Mouse (Mus musculus) heart, embryonic 13.5 days (tissue): Measurements from ENCODE around the gene Nphp1. TPM values are rescaled to one million over a fixed set of nuclear protein-coding genes. Genes with fewer than 3 reads are reported as not detected.

ENCODE experiments used
- ATAC-seq: fragments of 200-750 bp; cut with Nextera tagmentation; 2 replicates; pipeline ENCODE4 v1.8.0; 2017; ENCODE audit warnings: moderate TSS enrichment; ENCODE audit not compliant: insufficient number of reproducible peaks, low FRiP score, low TSS enrichment; ENCODE audit errors: extremely low read depth
- H3K27ac ChIP-seq: fragments of 300-500 bp; sonication (generic); replicated peaks from 2 replicates; pipeline ENCODE4 v1.5.1; 2015; ENCODE audit warnings: moderate library complexity, mild to moderate bottlenecking, inconsistent platforms
- H3K27me3 ChIP-seq: fragments of 300-500 bp; sonication (generic); replicated peaks from 2 replicates; pipeline ENCODE4 v1.6.1; 2015; ENCODE audit warnings: mild to moderate bottlenecking, inconsistent platforms
- H3K36me3 ChIP-seq: fragments of 300-500 bp; sonication (generic); 2 replicates; pipeline ENCODE4 v1.6.1; 2015; ENCODE audit warnings: mild to moderate bottlenecking, inconsistent platforms
- H3K4me1 ChIP-seq: fragments of 300-500 bp; sonication (generic); 2 replicates; pipeline ENCODE4 v1.6.1; 2015; ENCODE audit warnings: inconsistent platforms
- H3K4me2 ChIP-seq: fragments of 300-500 bp; sonication (generic); 2 replicates; pipeline ENCODE4 v1.6.1; 2015; ENCODE audit warnings: inconsistent platforms, mild to moderate bottlenecking, moderate library complexity
- H3K4me3 ChIP-seq: fragments of 300-500 bp; sonication (generic); 2 replicates; pipeline ENCODE4 v1.5.1; 2015; ENCODE audit warnings: moderate library complexity, mild to moderate bottlenecking, inconsistent platforms
- H3K9ac ChIP-seq: fragments of 300-500 bp; sonication (generic); 2 replicates; pipeline ENCODE4 v1.6.1; 2015; ENCODE audit warnings: inconsistent platforms, mild to moderate bottlenecking, moderate library complexity
- H3K9me3 ChIP-seq: fragments of 300-500 bp; sonication (generic); 2 replicates; pipeline ENCODE4 v1.6.1; 2016; ENCODE audit warnings: inconsistent platforms
- WGBS: fragments of 180-500 bp; shearing (Covaris S2); methylation state at CpG from one replicate; pipeline ENCODE4 v1.1.7; 2015; ENCODE audit warnings: mixed read lengths; 5-methylcytosine and 5-hydroxymethylcytosine counted together
- polyA plus RNA-seq: library from polyadenylated mRNA; unstranded; fragments of >200 nt; fragmentation: Nextera tagmentation; extraction: Ambion mirVana; gene quantifications from 2 replicates; pipeline ENCODE4 v1.2.1, GENCODE M21; 2015

Gene Nphp1
- polyA plus RNA-seq, 1 experiment from 2014 or later, result 16.4 TPM

DNA sequence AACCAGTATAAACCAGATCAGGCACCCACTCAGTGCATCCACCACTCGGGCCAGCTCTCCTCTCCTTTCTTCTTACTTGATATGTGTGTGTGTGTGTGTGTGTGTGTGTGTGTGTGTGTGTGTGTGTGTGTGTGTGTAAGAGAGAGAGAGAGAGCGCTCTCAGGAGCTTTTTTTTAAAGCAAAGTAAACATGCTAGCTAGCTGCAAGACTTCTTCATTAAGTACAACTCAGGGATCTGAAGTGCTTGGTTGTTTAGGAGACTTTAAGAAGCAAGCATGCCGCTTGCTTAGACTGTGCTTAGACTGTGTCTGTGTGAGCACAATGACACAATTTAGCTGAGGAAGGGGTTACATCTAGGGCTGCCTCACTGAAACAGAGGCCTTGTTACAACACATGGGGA lies 46.1 kb downstream of the Nphp1 start:
- H3K4me3 ChIP-seq, result no peak overlapping the region
- no peak overlapping the region for H3K27ac ChIP-seq
- 78% methylated on average over 3 of the region's 3 CpGs for WGBS
- H3K4me2 ChIP-seq, result no peak overlapping the region
- no peaks in the 10 kb centered on the region for H3K27me3 ChIP-seq
- H3K36me3 ChIP-seq, result peaks cover 3% of the 10 kb centered on the region
- H3K9ac ChIP-seq, result no peak overlapping the region
- H3K4me1 ChIP-seq, result no peaks in the 10 kb centered on the region
- H3K9me3 ChIP-seq, result no peaks in the 10 kb centered on the region
- ATAC-seq, result no peak

- H3K27me3 ChIP-seq, result no peaks in the 10 kb centered on the region
- ATAC-seq, result no peak
- no peak overlapping the region for H3K4me2 ChIP-seq
- H3K27ac ChIP-seq, result no peak overlapping the region
- H3K4me3 ChIP-seq, result no peak overlapping the region
- 76% methylated on average over 9 of the region's 9 CpGs for WGBS
- no peaks in the 10 kb centered on the region for H3K9me3 ChIP-seq
- no peak overlapping the region for H3K9ac ChIP-seq
- H3K4me1 ChIP-seq, result no peaks in the 10 kb centered on the region
- H3K36me3 ChIP-seq, result peaks cover 3% of the 10 kb centered on the region
Measured at GRCm38 (mm10) chr2:127740756-127741519, 47.8 kb downstream of the Nphp1 start.

DNA sequence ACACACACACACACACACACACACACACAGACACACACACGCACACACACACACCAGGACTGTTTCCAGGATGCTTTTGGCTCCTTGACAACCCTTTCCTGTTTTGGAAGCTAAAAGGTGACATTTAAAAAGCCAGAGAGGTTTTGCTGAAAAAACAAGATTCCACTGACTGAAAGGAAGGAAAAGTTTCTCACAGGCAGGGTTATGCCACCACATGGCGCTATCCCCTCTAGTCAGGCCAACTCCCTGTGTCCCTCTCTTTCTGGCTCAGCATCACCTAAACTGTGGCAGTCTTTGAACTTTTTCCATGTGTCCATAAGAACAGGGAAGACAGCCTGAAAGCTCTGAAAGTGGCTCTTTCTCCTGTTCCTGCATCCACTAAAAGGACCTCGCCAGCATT lies 50.8 kb downstream of the Nphp1 start:
- 0 out of 2 replicates have a peak overlapping the region, but pooled peaks have one; percentile 12 for H3K27ac ChIP-seq

DNA sequence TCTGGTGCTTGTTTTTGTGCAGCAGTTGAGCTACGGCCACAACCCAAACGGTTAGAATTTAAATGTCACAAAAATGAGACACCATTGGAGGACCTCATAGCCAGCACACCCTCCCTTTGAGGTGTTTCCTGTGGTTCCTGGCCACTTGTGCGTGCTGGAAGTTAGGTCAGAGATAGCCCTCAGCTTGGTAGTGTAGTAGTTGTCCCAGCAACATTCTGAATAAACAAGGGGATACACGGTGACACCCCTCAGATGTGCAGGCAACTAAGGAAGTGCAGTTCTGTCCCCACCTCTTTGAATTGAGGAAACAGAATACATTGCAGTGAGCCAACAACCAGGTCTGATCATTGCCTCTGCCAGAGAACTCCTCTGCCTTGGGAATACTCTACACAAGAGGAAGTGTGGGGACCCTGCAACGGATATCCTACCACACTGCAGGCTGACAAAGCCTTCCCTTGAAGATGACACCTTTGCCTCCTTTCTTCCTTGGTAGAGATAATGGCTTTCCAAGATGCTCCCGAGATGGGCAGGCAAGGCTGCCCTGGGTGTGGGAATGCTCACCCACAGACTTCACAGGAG lies 52.0 kb downstream of the Nphp1 start:
- peak overlapping the region; percentile 43 for H3K27ac ChIP-seq
- no peaks in the 10 kb centered on the region for H3K9me3 ChIP-seq
- no peaks in the 10 kb centered on the region for H3K4me1 ChIP-seq
- WGBS, result 56% methylated on average over 6 of the region's 6 CpGs
- H3K9ac ChIP-seq, result no peak overlapping the region
- no peaks in the 10 kb centered on the region for H3K27me3 ChIP-seq
- no peak overlapping the region for H3K4me2 ChIP-seq
- H3K4me3 ChIP-seq, result no peak overlapping the region
- no peaks in the 10 kb centered on the region for H3K36me3 ChIP-seq
- no peak for ATAC-seq

More for the DNA sequence above, 50.8 kb downstream of the Nphp1 start:
- no peak for ATAC-seq
- Histone ChIP-seq H3K9me3 (no peaks in the 10 kb centered on the region), H3K4me2 (no peak overlapping the region), H3K36me3 (no peaks in the 10 kb centered on the region), H3K9ac (no peak overlapping the region), H3K4me3 (no peak overlapping the region), H3K27me3 (no peaks in the 10 kb centered on the region), H3K4me1 (no peaks in the 10 kb centered on the region)
- WGBS, result 61% methylated on average over 3 of the region's 3 CpGs

- H3K4me2 ChIP-seq, result no peak overlapping the region
- H3K9ac ChIP-seq, result no peak overlapping the region
- H3K36me3 ChIP-seq, result no peaks in the 10 kb centered on the region
- 0 out of 2 replicates have a peak, but pooled peaks cover 3% of the 10 kb centered on the region for H3K27me3 ChIP-seq
- H3K4me3 ChIP-seq, result no peak overlapping the region
- no peak for ATAC-seq
- H3K27ac ChIP-seq, result peak overlapping the region; percentile 41; the same call in 1 of the 2 replicates
- WGBS, result 73% methylated on average over 9 of the region's 9 CpGs
- H3K4me1 ChIP-seq, result peaks cover 5% of the 10 kb centered on the region
- no peaks in the 10 kb centered on the region for H3K9me3 ChIP-seq
Measured at GRCm38 (mm10) chr2:127735512-127736145, 53.1 kb downstream of the Nphp1 start.

DNA sequence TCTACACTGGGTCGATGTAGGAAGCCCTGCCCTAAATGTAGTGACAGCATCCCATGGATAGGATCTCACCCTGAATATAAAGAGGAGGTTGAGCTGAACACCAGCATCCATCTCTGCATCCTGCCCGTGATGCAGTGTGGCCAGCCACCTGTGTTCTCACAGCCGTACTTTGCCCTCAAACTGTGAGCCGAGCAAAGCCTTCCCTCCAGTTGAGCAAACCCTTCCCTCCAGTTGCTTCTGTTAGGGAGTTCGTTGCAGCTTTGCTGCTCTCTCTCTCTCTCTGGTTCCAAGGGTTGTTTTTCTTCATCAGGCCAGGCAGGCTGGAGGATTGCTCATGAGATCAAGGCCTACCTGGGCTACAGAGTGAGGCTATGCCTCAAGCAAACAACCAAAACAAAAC lies 53.8 kb downstream of the Nphp1 start:
- Histone ChIP-seq H3K27ac (no peak overlapping the region), H3K27me3 (peaks cover 3% of the 10 kb centered on the region; the same call in 1 of the 2 replicates), H3K4me3 (no peak overlapping the region), H3K9me3 (no peaks in the 10 kb centered on the region), H3K9ac (no peak overlapping the region), H3K4me1 (peaks cover 13% of the 10 kb centered on the region), H3K36me3 (no peaks in the 10 kb centered on the region), H3K4me2 (no peak overlapping the region)
- WGBS, result 65% methylated on average over 5 of the region's 5 CpGs
- ATAC-seq, result no peak

- WGBS, result 46% methylated on average over 7 of the region's 7 CpGs
- ATAC-seq, result no peak
- no peaks in the 10 kb centered on the region for H3K9me3 ChIP-seq
- H3K27ac ChIP-seq, result no peak overlapping the region
- H3K36me3 ChIP-seq, result no peaks in the 10 kb centered on the region
- peaks cover 30% of the 10 kb centered on the region for H3K4me1 ChIP-seq
- H3K4me2 ChIP-seq, result peak overlapping the region; percentile 68
- peak overlapping the region; percentile 40; the same call in 1 of the 2 replicates for H3K4me3 ChIP-seq
- H3K27me3 ChIP-seq, result peaks cover 14% of the 10 kb centered on the region
- H3K9ac ChIP-seq, result peak overlapping the region; percentile 68; the same call in 1 of the 2 replicates
Measured at GRCm38 (mm10) chr2:127730301-127730997, 58.2 kb downstream of the Nphp1 start.

DNA sequence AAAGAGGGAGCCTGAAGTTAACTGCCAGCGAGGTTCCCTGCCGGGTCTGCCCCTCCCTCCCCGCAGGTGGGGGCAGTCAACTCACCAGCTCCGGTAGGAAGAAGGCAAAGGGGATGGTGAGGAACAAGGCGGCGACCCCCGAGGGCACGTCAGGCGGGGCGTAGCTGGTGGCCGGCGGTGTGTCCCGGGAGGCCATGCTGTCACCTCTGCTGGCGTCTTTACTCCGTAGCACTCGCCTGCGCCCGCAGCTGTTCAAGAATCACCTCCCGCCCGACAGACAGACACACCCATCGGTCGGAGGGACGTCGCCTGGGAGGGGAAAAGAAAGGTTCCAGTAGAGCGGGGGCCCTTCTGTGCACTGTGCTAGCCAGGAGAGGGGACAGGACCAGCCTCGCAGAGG lies 59.0 kb downstream of the Nphp1 start, which contains the start of gene Mall:
Gene Mall, minus strand, starts transcription at position 262 of the 400 bp plus-strand sequence.
- WGBS, result 2% methylated on average over 26 of the region's 26 CpGs
- Histone ChIP-seq H3K9me3 (no peaks in the 10 kb centered on the region), H3K27me3 (peaks cover 14% of the 10 kb centered on the region), H3K4me1 (peaks cover 32% of the 10 kb centered on the region), H3K4me2 (peak within 1 kb of the TSS; percentile 68), H3K27ac (peak within 1 kb of the TSS; percentile 48; the same call in 1 of the 2 replicates), H3K4me3 (peak within 1 kb of the TSS; percentile 40), H3K9ac (peak within 1 kb of the TSS; percentile 68), H3K36me3 (no peaks in the 10 kb centered on the region)
- no peak for ATAC-seq

DNA sequence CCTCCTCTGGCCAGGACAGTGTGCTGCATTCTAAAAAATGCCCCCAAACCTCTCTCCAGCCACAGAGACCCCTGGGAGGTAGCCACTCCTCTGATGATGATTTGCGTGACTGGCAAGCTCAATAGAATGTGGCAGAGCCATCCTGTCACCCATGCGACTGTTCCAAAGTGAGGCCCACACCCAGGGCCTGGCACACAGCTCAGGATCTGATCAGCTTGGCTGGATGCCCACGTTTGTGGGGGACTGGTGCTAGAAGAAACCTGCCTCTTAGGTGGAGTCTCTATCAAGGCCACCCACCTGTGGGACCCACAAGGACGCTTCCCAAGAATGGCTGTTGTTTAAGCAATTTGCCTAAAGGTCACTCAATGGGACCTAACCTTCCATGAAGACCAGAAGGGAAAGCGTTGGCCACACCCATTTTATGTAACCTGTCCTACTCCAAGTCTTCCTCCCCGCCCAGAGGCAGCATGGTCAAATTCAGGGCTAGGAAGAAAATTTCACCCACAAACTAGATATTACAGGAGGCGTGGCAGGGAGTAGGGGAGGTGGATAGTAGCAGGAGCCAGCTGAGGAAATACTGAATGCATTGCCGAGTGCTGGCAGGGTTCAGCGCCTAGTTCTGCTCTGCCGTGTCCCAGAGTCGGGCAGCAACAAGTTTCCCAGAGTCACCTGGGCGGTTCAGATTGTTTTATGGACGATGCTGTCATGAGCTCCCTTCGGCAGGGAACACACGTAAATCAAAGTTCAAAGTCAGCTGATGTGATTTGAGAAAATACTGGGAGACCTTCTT lies 59.8 kb downstream of the Nphp1 start:
- Histone ChIP-seq H3K4me1 (peaks cover 32% of the 10 kb centered on the region), H3K4me2 (peak overlapping the region; percentile 68), H3K9ac (peak overlapping the region; percentile 68; the same call in 1 of the 2 replicates), H3K4me3 (peak overlapping the region; percentile 40), H3K27me3 (peaks cover 14% of the 10 kb centered on the region), H3K9me3 (no peaks in the 10 kb centered on the region), H3K27ac (peak overlapping the region; percentile 48; the same call in 1 of the 2 replicates), H3K36me3 (no peaks in the 10 kb centered on the region)
- no peak for ATAC-seq
- 37% methylated on average over 15 of the region's 15 CpGs for WGBS

DNA sequence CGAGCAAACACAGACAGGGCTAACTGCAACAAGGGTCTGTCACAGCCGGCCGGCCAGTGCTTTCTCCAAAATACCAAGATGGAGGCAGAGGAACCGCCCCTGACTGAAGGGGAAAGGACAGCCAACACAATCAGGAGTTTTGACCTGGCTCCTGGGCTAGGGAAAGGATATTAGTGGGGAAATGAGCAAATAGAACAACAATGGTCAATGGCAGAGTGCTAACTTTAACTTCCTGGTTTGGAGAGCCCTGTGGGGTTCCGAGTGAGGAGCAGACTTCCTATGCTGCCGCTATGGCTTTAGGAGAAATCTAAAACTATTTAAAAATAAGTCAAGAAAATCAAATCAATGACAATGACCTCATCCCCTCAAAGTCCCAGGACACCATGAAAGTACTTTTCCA lies 60.6 kb downstream of the Nphp1 start:
- WGBS, result 68% methylated on average over 6 of the region's 6 CpGs
- peaks cover 14% of the 10 kb centered on the region for H3K27me3 ChIP-seq
- peaks cover 39% of the 10 kb centered on the region for H3K4me1 ChIP-seq
- H3K9me3 ChIP-seq, result no peaks in the 10 kb centered on the region
- H3K36me3 ChIP-seq, result no peaks in the 10 kb centered on the region
- peak overlapping the region; percentile 7; the same call in 1 of the 2 replicates for H3K4me3 ChIP-seq
- H3K9ac ChIP-seq, result no peak overlapping the region
- 0 out of 2 replicates have a peak overlapping the region, but pooled peaks have one; percentile 48 for H3K27ac ChIP-seq
- peak overlapping the region; percentile 68 for H3K4me2 ChIP-seq
- ATAC-seq, result no peak
